Mouse (Mus musculus) T-cell, adult 2 months (primary cell): Measurements from ENCODE around the gene Ccnd3.

Experiments used
- DNase-seq: peaks from one replicate; pipeline ENCODE4 v3.0.0; 2022; ENCODE audit warnings: low spot score

The Ccnd3 gene

GRCm38 (mm10) chr17:47551049-47551448 lies 46.2 kb downstream of the Ccnd3 start:
- DNase-seq, result no peak

DNA sequence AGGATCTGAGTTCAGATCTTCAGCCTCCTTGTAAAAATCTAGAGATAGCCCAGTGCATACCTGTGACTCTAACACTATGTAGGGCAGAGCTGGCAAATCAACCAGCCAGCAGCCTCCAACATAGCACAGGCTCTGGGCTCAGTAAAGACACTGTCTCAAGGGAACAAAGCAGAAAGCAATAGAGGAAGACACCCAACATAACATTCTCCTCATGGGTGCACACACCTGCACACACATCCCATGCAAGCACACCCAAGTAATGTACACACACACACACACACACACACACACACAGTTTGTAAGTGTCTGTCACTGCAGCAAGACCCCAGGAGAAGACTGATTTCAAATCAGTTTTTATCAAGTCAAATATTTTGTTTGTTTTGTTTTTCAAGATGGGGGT lies 48.1 kb downstream of the Ccnd3 start:
- no peak for DNase-seq

GRCm38 (mm10) chr17:47554621-47555020 lies 49.8 kb downstream of the Ccnd3 start:
- no peak for DNase-seq

GRCm38 (mm10) chr17:47557179-47557578 lies 52.3 kb downstream of the Ccnd3 start:
- DNase-seq, result no peak

DNA sequence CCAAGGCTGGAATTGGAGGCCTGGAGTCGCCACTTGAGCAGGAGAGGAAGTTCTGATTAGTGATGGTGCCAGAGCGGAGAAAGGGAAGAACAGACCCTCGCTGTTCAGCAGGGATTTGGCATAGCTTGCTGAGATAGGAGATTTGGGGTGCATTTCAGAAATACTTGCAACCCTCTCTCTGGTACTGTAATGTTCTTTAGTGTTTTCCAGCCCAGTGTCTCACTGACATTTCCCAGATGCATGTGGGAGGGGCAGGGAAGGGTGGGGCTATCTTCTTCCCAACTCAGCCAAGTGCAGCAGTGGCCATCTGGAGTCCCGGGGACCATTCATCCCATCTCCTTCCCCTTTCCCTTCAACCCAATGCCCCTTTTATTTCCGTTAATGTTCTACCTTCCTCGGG lies 54.9 kb downstream of the Ccnd3 start:
- no peak for DNase-seq

DNA sequence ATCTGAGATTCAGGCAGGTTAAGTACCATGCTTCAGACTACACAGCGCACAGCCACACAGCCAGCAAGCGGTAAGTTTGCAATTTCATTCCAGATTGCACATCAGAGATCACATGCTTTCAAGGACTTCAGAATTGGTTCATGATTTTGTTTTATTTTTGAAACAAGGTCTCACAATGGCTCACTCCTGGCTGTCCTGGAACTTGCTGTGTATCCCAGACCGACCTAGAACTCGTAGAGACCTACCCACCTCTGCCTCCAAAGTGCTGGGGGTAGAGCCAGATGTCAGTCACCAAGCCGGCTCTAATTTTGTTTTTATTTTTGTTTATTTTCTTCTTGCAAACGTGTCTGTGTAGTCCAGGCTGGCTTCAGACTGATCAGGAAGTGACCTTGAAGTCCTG lies 58.0 kb downstream of the Ccnd3 start:
- DNase-seq, result no peak

- no peak for DNase-seq
Observed at GRCm38 (mm10) chr17:47564612-47565011, 59.8 kb downstream of the Ccnd3 start.

GRCm38 (mm10) chr17:47566133-47566532 lies 61.3 kb downstream of the Ccnd3 start:
- DNase-seq, result no peak

- no peak for DNase-seq
Observed at GRCm38 (mm10) chr17:47567271-47567670, 62.4 kb downstream of the Ccnd3 start.

GRCm38 (mm10) chr17:47568389-47568788 lies 63.5 kb downstream of the Ccnd3 start:
- DNase-seq, result no peak

GRCm38 (mm10) chr17:47568951-47569527 lies 64.2 kb downstream of the Ccnd3 start:
- no peak for DNase-seq

DNA sequence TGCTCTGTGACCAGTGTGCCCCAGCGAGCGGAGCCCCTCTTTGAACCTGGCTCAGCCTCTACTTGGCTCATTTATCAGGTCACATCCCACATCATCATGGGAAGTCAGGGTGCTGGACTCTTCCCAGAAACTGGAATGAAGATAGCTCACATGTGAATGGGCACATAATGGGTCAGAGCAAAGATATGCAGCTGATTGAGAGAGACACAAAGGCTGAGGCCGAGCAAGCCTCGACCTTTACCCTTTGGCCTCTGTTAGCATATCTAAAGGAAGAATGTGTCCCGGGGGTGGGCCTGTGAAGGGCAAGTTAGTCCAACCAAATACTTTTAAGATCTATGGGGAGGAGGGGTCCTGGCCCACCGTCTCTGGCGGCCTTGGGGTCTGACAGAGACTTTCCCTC lies 66.8 kb downstream of the Ccnd3 start:
- DNase-seq, result no peak

GRCm38 (mm10) chr17:47572436-47572835 lies 67.6 kb downstream of the Ccnd3 start:
- no peak for DNase-seq

GRCm38 (mm10) chr17:47574028-47574427 lies 69.2 kb downstream of the Ccnd3 start:
- no peak for DNase-seq

DNA sequence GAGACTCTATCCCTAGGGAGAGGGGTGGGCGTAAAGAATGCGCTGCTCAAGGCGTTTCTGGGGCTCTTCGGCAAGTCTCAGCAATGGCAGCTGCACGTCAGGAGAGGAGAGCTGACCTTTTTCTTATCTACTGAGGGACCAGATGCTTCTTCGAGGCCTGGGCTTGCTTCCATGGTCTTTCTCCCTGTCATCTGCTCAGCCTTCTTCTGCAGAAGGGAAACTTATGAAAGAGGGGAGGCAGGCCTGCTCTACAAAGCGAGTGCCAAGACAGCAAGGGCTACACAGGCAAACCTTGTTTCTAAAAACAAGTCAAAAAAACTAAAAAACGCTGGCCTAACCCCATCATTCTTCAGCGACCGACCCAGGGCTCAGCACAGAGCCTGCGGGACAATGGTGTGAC lies 70.0 kb downstream of the Ccnd3 start:
- no peak for DNase-seq

DNA sequence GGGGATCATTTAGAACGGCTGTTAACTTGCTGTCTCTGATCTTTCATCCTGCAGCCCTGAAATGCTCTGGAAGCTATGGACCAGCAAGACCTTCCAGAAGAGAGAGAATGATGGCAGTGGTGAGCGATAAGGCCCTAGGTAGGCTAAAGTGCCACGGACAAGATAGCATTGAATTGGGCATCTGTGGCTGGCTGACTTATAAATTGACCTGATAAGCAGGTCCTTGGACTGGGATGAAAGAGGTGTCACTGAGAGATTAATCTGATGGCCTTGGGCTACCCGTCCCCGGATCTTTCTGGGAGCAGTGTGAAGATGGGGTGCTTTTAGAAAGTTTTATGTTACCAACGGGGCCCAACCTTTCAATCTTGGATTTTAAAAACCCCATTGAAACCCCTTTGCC lies 73.8 kb downstream of the Ccnd3 start:
- DNase-seq, result no peak

GRCm38 (mm10) chr17:47580962-47581361 lies 76.1 kb downstream of the Ccnd3 start:
- no peak for DNase-seq

- no peak for DNase-seq
Observed at GRCm38 (mm10) chr17:47588517-47588916, 83.7 kb downstream of the Ccnd3 start.

DNA sequence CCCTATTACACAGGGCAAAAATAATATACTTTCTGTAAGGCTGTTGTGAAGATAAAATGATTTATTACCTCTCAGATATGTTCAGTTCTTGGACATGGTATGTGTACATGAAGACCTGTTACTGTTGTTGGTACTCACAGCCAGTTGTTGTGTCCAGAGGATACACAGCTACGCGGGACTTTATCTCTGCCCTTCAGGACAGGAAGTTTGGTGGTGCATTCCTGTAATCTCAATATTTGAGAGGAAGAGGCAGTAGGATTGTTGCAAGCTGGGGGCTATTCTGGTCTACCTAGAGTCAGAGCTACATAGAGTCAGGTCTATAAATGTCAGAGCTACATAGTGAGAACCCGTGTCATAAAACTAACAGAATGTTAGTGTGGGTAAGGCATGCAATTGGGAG lies 86.2 kb downstream of the Ccnd3 start:
- DNase-seq, result no peak

GRCm38 (mm10) chr17:47593215-47593853 lies 88.5 kb downstream of the Ccnd3 start:
- peak; percentile 90 for DNase-seq

GRCm38 (mm10) chr17:47593854-47594182 lies 89.0 kb downstream of the Ccnd3 start:
- DNase-seq, result no peak

DNA sequence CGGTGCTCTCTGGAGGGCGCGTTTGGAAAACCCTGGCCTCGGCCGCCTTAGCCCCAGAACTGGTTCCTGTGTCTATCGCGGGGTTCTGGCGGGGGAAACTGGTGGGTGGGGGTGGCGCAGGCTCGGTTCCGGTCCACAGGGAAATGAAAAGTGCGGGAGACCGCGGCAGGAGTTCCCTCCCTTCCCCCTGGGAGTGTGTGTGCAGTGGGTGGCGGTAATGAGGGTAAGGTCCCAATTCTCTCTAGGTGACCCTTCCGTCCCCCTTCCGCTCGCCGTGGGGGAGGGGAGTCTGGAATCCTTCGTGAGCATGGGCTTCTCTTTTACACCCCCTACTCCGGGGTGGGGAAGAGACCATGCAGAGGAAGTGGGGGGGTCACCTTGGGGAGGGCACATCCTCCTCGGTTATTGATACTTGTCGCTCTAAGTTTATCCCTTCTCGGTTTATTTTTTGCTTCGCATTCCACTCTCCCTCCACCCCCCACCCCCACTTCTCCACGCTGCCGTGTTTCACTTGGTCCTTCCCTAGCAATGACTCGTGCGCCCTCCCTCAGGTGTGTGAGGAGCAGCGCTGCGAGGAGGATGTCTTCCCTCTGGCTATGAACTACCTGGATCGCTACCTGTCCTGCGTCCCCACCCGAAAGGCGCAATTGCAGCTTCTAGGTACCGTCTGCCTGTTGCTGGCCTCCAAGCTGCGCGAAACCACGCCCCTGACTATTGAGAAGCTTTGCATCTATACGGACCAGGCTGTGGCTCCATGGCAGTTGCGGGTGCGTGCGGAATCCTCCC lies 89.5 kb downstream of the Ccnd3 start:
- DNase-seq, result peak; percentile 23

GRCm38 (mm10) chr17:47594969-47595247 lies 90.1 kb downstream of the Ccnd3 start:
- DNase-seq, result no peak
